Mouse (Mus musculus) bone marrow macrophage, adult 2 months (primary cell): ENCODE measurements around the gene Trpc4ap.

Experiments used
- CTCF ChIP-seq: IDR thresholded peaks from 2 replicates; pipeline ENCODE4 v1.5.1; 2012; ENCODE audit warnings: low read depth, mild to moderate bottlenecking, low read length, moderate library complexity
- POLR2A ChIP-seq: IDR thresholded peaks from 2 replicates; pipeline ENCODE4 v1.6.1; 2012; ENCODE audit warnings: mild to moderate bottlenecking, low read depth, low read length, borderline replicate concordance

DNA sequence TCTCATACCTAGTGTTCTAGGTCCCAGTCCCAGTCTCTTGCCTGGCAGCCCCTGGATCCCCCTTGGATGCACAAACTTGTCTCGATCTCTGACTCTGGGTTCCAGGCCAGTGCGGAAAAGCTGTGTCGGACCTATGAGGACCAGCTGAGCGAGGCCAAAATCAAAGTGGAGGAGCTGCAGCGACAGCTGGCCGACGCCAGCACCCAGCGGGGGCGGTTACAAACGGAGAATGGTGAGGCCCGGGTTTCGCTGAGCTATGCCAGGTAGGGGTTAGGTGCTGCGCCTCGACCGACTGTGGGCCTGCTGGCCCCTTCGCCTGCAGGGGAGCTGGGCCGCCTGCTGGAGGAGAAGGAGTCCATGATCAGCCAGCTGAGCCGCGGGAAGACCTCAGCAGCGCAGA, 62.0 kb downstream of the Trpc4ap start:
- TF ChIP-seq POLR2A (no peak), CTCF (no peak)
